Mouse (Mus musculus): ENCODE results near the gene Lhpp. TPM values are rescaled to one million over a fixed set of nuclear protein-coding genes. Genes with fewer than 3 reads are reported as not detected.

The Lhpp gene
- polyA plus RNA-seq, 1 experiment: 26.2 TPM

DNA sequence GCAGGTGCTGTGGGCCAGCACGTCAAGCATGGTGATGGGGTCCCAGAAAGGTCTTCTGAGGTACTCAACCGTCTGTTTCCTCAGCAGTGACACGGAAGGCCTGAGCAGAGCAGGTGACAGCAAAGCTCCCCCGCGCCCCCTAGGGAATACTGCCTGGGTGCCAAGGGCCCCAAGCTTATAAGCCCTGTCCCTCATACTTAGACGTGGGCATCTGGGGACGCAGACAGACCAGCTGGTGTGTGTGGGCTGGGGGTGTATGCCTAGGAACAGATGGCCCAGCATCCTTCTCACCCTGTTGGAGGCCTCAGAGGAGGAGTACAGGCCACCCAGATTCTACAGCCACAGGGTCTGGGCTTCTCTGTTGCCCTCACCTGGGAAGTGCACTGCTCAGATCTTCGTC is 110.1 kb downstream of the Lhpp start:
- 0 out of 2 replicates have a peak overlapping the region, but pooled peaks have one; percentile 67 for H3K27ac ChIP-seq (ENCODE audit: insufficient read depth, low read length)
- no peak overlapping the region for H3K4me3 ChIP-seq (ENCODE audit: insufficient read depth, low read length)
- peaks cover 6% of the 10 kb centered on the region; the same call in 1 of the 2 replicates for H3K4me1 ChIP-seq (ENCODE audit: control insufficient read depth, insufficient read depth, low read length)
- TF ChIP-seq CTCF (IDR thresholded peaks at IDR 0.05; ENCODE audit: extremely low read depth, insufficient read depth, low read length) (no peak), POLR2A (IDR thresholded peaks at IDR 0.05; ENCODE audit: extremely low read depth, insufficient read depth, low read length) (no peak)

GRCm38 (mm10) chr7:132722401-132723370 is 112.2 kb downstream of the Lhpp start:
- no peak for TF ChIP-seq POLR2A (IDR thresholded peaks at IDR 0.05; ENCODE audit: extremely low read depth, insufficient read depth, low read length)
- TF ChIP-seq CTCF (IDR thresholded peaks at IDR 0.05; ENCODE audit: extremely low read depth, insufficient read depth, low read length): no peak
- peaks cover 6% of the 10 kb centered on the region; the same call in 1 of the 2 replicates for H3K4me1 ChIP-seq (ENCODE audit: control insufficient read depth, insufficient read depth, low read length)
- H3K27ac ChIP-seq (ENCODE audit: insufficient read depth, low read length): peak overlapping the region; percentile 78
- H3K4me3 ChIP-seq (ENCODE audit: insufficient read depth, low read length): no peak overlapping the region

GRCm38 (mm10) chr7:132723906-132724305 is 113.5 kb downstream of the Lhpp start:
- H3K4me1 ChIP-seq (ENCODE audit: control insufficient read depth, insufficient read depth, low read length): peaks cover 6% of the 10 kb centered on the region; the same call in 1 of the 2 replicates
- TF ChIP-seq CTCF (IDR thresholded peaks at IDR 0.05; ENCODE audit: extremely low read depth, insufficient read depth, low read length) (no peak), POLR2A (IDR thresholded peaks at IDR 0.05; ENCODE audit: extremely low read depth, insufficient read depth, low read length) (no peak)
- no peak overlapping the region for H3K4me3 ChIP-seq (ENCODE audit: insufficient read depth, low read length)
- H3K27ac ChIP-seq (ENCODE audit: insufficient read depth, low read length): peak overlapping the region; percentile 78

DNA sequence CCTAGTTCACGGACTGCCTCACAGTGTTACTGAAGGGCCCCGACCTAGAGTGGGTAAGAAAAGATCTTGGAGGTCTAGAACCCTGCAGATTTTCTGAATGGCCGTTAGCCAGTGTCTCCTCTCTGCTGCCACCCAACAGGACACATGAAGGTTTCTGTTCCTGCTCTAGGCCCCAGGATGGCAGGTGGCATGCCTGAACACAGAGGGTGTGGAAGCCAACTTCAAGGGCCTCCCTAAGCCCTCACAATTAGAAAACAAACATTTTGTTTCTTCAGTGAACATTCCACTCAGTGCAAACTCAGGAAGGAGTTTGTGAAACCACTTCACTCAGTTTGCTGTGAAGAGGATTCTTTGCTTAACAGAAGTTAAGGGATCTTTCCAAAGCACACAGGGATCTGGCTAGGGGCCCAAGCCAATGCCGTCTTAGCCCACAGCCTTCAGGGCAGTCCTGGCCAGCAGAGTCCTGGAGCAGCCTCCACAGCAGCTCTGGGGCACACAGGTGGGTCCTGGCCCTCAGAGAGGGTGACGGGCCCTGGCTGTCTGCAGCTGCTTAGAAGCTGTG is 114.1 kb downstream of the Lhpp start:
- Histone ChIP-seq H3K4me1 (ENCODE audit: control insufficient read depth, insufficient read depth, low read length) (peaks cover 6% of the 10 kb centered on the region; the same call in 1 of the 2 replicates), H3K4me3 (ENCODE audit: insufficient read depth, low read length) (no peak overlapping the region), H3K27ac (ENCODE audit: insufficient read depth, low read length) (peak overlapping the region; percentile 20)
- no peak for TF ChIP-seq CTCF (IDR thresholded peaks at IDR 0.05; ENCODE audit: extremely low read depth, insufficient read depth, low read length)
- no peak for TF ChIP-seq POLR2A (IDR thresholded peaks at IDR 0.05; ENCODE audit: extremely low read depth, insufficient read depth, low read length)

DNA sequence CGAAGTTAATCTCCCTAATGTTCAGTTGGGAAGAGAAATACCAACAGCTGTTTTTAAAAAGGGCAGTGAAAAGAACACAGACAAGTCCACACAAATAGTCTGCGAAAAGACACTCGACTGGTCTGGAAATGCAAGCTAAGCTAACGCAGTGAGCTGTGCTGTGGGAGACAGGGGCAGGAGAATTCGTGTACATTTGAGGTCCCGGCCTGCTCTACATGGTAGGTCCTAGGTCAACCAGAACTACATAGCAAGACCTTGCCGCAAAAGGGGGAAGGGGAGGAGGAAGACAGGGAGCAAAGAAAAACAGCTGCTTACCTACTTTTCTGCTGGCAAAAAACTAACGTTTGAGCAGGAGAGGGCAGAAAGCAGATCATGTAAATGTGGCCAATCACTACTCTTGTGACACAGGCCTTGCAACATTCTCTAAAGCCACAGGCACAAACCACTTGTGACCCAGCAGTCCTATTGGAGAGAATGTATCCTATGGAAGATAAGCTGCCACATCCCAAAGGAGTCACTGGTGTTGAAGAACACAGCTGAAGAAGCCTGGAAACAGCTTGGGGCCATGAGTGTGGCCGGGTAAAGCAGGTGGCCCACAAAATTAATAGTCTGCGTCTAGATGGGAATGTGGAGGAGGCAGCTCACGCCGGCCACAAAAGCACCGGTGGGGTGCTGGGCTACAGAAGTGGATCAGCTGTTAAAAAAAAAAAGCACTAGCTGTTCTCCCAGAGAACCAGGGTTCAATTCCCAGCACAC is 115.8 kb downstream of the Lhpp start:
- no peak overlapping the region for H3K27ac ChIP-seq (ENCODE audit: insufficient read depth, low read length)
- no peak for TF ChIP-seq CTCF (IDR thresholded peaks at IDR 0.05; ENCODE audit: extremely low read depth, insufficient read depth, low read length)
- no peak for TF ChIP-seq POLR2A (IDR thresholded peaks at IDR 0.05; ENCODE audit: extremely low read depth, insufficient read depth, low read length)
- H3K4me1 ChIP-seq (ENCODE audit: control insufficient read depth, insufficient read depth, low read length): peaks cover 3% of the 10 kb centered on the region
- H3K4me3 ChIP-seq (ENCODE audit: insufficient read depth, low read length): no peak overlapping the region

DNA sequence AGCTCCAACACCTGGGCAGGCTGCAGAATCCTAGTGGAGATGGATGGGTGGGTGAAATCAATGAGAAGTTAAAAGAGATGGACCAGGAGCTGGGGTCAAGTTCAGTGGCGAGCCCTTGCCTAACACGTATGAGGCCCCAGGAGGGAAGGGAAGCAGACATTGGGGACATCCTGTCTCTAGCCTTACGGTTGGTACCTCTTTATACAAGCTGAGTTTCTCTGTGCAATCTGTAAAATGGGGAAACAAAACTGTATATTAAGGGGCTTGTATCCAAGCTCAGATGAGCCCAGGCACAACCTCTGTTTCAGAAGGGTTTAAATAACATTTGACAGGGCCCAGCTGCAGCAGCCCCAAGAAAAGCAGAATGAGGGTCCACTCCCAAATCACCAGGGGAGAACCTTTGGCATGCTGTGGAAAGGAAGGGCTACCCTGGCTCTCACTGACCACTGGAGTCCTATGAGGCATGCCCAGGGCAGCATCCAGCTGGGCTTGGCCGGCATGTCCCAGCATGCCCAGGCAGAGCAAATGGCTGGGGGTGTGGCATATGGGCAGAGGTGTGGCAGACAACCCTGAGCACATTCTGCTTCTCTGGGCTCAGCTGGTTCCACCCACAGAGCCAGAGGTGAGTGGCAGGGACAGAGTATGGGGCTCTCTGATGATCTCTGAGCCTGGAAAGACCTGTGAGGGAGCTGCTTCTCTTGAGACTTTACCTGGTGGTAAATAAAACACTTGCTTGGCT is 118.8 kb downstream of the Lhpp start:
- Histone ChIP-seq H3K4me1 (ENCODE audit: control insufficient read depth, insufficient read depth, low read length) (peaks cover 10% of the 10 kb centered on the region; the same call in 1 of the 2 replicates), H3K27ac (ENCODE audit: insufficient read depth, low read length) (no peak overlapping the region), H3K4me3 (ENCODE audit: insufficient read depth, low read length) (no peak overlapping the region)
- TF ChIP-seq POLR2A (IDR thresholded peaks at IDR 0.05; ENCODE audit: extremely low read depth, insufficient read depth, low read length): no peak
- TF ChIP-seq CTCF (IDR thresholded peaks at IDR 0.05; ENCODE audit: extremely low read depth, insufficient read depth, low read length): no peak

DNA sequence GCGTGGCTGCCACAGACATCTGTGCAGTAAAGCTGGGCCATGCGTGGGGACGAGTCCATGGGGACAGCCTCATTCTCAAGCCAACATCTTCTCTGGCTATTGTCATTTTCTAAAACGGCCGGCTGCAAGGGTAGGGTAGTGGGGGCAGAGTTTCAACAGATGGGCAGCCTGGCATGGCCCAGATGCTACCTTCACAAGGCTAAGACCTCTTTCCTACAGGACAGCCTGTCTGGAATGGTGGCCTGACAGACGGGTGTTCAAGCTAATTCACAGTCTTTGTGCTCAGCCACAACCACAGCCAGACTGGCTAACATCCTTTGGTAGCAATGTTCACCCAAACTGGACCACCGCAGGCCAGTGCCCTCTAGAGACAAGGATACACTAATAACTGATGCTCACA is 120.1 kb downstream of the Lhpp start:
- Histone ChIP-seq H3K4me1 (ENCODE audit: control insufficient read depth, insufficient read depth, low read length) (peaks cover 10% of the 10 kb centered on the region; the same call in 1 of the 2 replicates), H3K27ac (ENCODE audit: insufficient read depth, low read length) (0 out of 2 replicates have a peak overlapping the region, but pooled peaks have one; percentile 30), H3K4me3 (ENCODE audit: insufficient read depth, low read length) (no peak overlapping the region)
- TF ChIP-seq POLR2A (IDR thresholded peaks at IDR 0.05; ENCODE audit: extremely low read depth, insufficient read depth, low read length): no peak
- TF ChIP-seq CTCF (IDR thresholded peaks at IDR 0.05; ENCODE audit: extremely low read depth, insufficient read depth, low read length): no peak

DNA sequence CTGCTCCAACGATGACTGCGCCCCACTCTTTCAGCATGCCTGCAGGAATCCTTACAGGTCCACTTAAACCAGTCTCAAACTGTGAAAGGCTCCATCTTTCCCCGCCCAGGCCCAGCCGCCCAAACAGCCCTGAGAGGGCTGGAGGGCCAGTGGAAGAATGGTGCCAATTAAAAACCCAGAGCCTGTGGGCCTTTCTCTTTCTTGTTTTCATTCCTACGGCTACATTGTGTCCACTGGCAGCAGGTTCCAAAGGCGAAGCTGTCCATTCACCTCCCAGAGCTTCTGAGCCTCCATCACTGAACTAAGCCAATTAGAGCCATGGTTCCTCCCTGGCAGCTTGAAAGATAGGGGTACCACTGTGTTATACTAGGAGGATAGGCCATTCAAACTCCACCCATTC is 121.1 kb downstream of the Lhpp start:
- no peak for TF ChIP-seq POLR2A (IDR thresholded peaks at IDR 0.05; ENCODE audit: extremely low read depth, insufficient read depth, low read length)
- no peak for TF ChIP-seq CTCF (IDR thresholded peaks at IDR 0.05; ENCODE audit: extremely low read depth, insufficient read depth, low read length)
- peaks cover 13% of the 10 kb centered on the region for H3K4me1 ChIP-seq (ENCODE audit: control insufficient read depth, insufficient read depth, low read length)
- H3K4me3 ChIP-seq (ENCODE audit: insufficient read depth, low read length): no peak overlapping the region
- 0 out of 2 replicates have a peak overlapping the region, but pooled peaks have one; percentile 30 for H3K27ac ChIP-seq (ENCODE audit: insufficient read depth, low read length)
